Mouse (Mus musculus) MEL (cell line): ENCODE measurements around the gene Pmfbp1. TPM values are rescaled to one million over a fixed set of nuclear protein-coding genes. Genes with fewer than 3 reads are reported as not detected.

ENCODE experiments used
- DNase-seq: peaks from one replicate; pipeline ENCODE4 v3.0.0; 2011; ENCODE audit warnings: low read depth, low spot score
- H3K27ac ChIP-seq: 2 replicates; pipeline ENCODE4 v1.5.1; 2012; ENCODE audit warnings: low read depth, mild to moderate bottlenecking, control low read depth, low read length, moderate library complexity; ENCODE audit not compliant: control insufficient read depth
- H3K27me3 ChIP-seq, 2 experiments: fragments of 150-350 bp in 1 of 2; sonication (generic) in 1 of 2; 2 replicates each; pipeline ENCODE4 v1.6.1; 2012; ENCODE audit warnings: low read length in 2 of 2, mild to moderate bottlenecking in 2 of 2, improper control_type of control experiment in 1 of 2, moderate library complexity in 1 of 2; ENCODE audit not compliant: insufficient read depth in 2 of 2, control insufficient read depth in 1 of 2
- H3K36me3 ChIP-seq, 2 experiments: 2 replicates each; pipeline ENCODE4 v1.6.1; 2012 to 2014; ENCODE audit warnings: low read length in 2 of 2, improper control_type of control experiment in 1 of 2, inconsistent platforms in 1 of 2, mild to moderate bottlenecking in 1 of 2; ENCODE audit not compliant: insufficient read depth in 2 of 2, control insufficient read depth in 1 of 2
- H3K4me1 ChIP-seq, 2 experiments: fragments of 150-350 bp in 1 of 2; sonication (generic) in 1 of 2; 2 replicates each; pipeline ENCODE4 v1.6.1; 2012; ENCODE audit warnings: low read length in 2 of 2, improper control_type of control experiment in 1 of 2, mild to moderate bottlenecking in 1 of 2; ENCODE audit not compliant: insufficient read depth in 2 of 2, control insufficient read depth in 1 of 2
- H3K4me3 ChIP-seq, 2 experiments: fragments of 150-350 bp in 1 of 2; sonication (generic) in 1 of 2; 2 replicates each; pipeline ENCODE4 v1.5.1; 2012; ENCODE audit warnings: low read depth in 2 of 2, low read length in 2 of 2, mild to moderate bottlenecking in 2 of 2, moderate library complexity in 2 of 2, control low read depth in 1 of 2, improper control_type of control experiment in 1 of 2; ENCODE audit not compliant: control insufficient read depth in 1 of 2, insufficient read depth in 1 of 2
- H3K79me2 ChIP-seq: 2 replicates; pipeline ENCODE4 v1.6.1; 2012; ENCODE audit warnings: mild to moderate bottlenecking, low read length, moderate library complexity; ENCODE audit not compliant: control insufficient read depth, poor library complexity, insufficient read depth
- H3K9ac ChIP-seq: 2 replicates; pipeline ENCODE4 v1.6.1; 2012; ENCODE audit warnings: low read depth, mild to moderate bottlenecking, control low read depth, low read length, moderate library complexity; ENCODE audit not compliant: control insufficient read depth, poor library complexity, severe bottlenecking
- H3K9me3 ChIP-seq: fragments of 150-350 bp; sonication (generic); replicated peaks from 2 replicates; pipeline ENCODE4 v1.6.1; 2012; ENCODE audit warnings: mild to moderate bottlenecking, low read length, improper control_type of control experiment, moderate library complexity; ENCODE audit not compliant: insufficient read depth
- BHLHE40 ChIP-seq: IDR thresholded peaks from 2 replicates; pipeline ENCODE4 v1.6.1; 2012; ENCODE audit warnings: low read depth, mild to moderate bottlenecking, inconsistent platforms, low read length, improper control_type of control experiment, borderline replicate concordance
- CHD1 ChIP-seq: IDR thresholded peaks from 2 replicates; pipeline ENCODE4 v1.6.1; 2012; ENCODE audit warnings: low read depth, mild to moderate bottlenecking, inconsistent platforms, low read length, improper control_type of control experiment
- CTCF ChIP-seq, 3 experiments: IDR thresholded peaks in 2 of 3; conservative IDR thresholded peaks in 1 of 3; 2 replicates each; pipeline ENCODE4 v1.5.1; 2011 to 2012; ENCODE audit warnings: low read length in 3 of 3, low read depth in 2 of 3, mild to moderate bottlenecking in 2 of 3, improper control_type of control experiment in 1 of 3, inconsistent platforms in 1 of 3, mixed read lengths in 1 of 3, moderate library complexity in 1 of 3; ENCODE audit not compliant: control insufficient read depth in 1 of 3, insufficient read depth in 1 of 3, poor library complexity in 1 of 3, severe bottlenecking in 1 of 3
- ELF1 ChIP-seq: IDR thresholded peaks from 2 replicates; pipeline ENCODE4 v1.6.1; 2014; ENCODE audit warnings: low read depth, mild to moderate bottlenecking, inconsistent platforms, low read length, improper control_type of control experiment, moderate library complexity
- EP300 ChIP-seq, 2 experiments: IDR thresholded peaks; 2 replicates each; pipeline ENCODE4 v1.6.1; 2011; ENCODE audit warnings: improper control_type of control experiment in 2 of 2, low read length in 2 of 2, low read depth in 1 of 2, mild to moderate bottlenecking in 1 of 2
- ETS1 ChIP-seq: IDR thresholded peaks from 2 replicates; pipeline ENCODE4 v1.6.1; 2012; ENCODE audit warnings: low read depth, mild to moderate bottlenecking, inconsistent platforms, low read length, improper control_type of control experiment, moderate library complexity
- HCFC1 ChIP-seq: IDR thresholded peaks from 2 replicates; pipeline ENCODE4 v1.6.1; 2012; ENCODE audit warnings: low read depth, mild to moderate bottlenecking, inconsistent platforms, low read length, improper control_type of control experiment, moderate library complexity
- JUND ChIP-seq: IDR thresholded peaks from 2 replicates; pipeline ENCODE4 v1.6.1; 2011; ENCODE audit warnings: low read depth, mild to moderate bottlenecking, improper control_type of control experiment, low read length
- KAT2A ChIP-seq: conservative IDR thresholded peaks from 2 replicates; pipeline ENCODE4 v1.6.1; 2012; ENCODE audit warnings: low read depth, low read length, improper control_type of control experiment, inconsistent platforms
- MAFK ChIP-seq: IDR thresholded peaks from 2 replicates; pipeline ENCODE4 v1.6.1; 2011; ENCODE audit warnings: low read depth, mild to moderate bottlenecking, low read length, improper control_type of control experiment, borderline replicate concordance
- MAX ChIP-seq: IDR thresholded peaks from 2 replicates; pipeline ENCODE4 v1.6.1; 2011; ENCODE audit warnings: low read length, improper control_type of control experiment
- MYB ChIP-seq: IDR thresholded peaks from 2 replicates; pipeline ENCODE4 v1.6.1; 2011; ENCODE audit warnings: mild to moderate bottlenecking, low read depth, low read length, improper control_type of control experiment
- MYC ChIP-seq: IDR thresholded peaks from 2 replicates; pipeline ENCODE4 v1.6.1; 2011; ENCODE audit warnings: low read depth, mild to moderate bottlenecking, low read length, improper control_type of control experiment, moderate library complexity
- NELFE ChIP-seq: IDR thresholded peaks from 2 replicates; pipeline ENCODE4 v1.6.1; 2011; ENCODE audit warnings: low read depth, low read length, improper control_type of control experiment
- POLR2A ChIP-seq, 2 experiments: IDR thresholded peaks; 2 replicates each; pipeline ENCODE4 v1.6.1; 2011 to 2012; ENCODE audit warnings: low read length in 2 of 2, mild to moderate bottlenecking in 2 of 2, control low read depth in 1 of 2, improper control_type of control experiment in 1 of 2, low read depth in 1 of 2, moderate library complexity in 1 of 2; ENCODE audit not compliant: control insufficient read depth in 1 of 2, insufficient read depth in 1 of 2, poor library complexity in 1 of 2
- RCOR1 ChIP-seq: IDR thresholded peaks from 2 replicates; pipeline ENCODE4 v1.6.1; 2012; ENCODE audit warnings: low read depth, mild to moderate bottlenecking, inconsistent platforms, low read length, improper control_type of control experiment
- SMC3 ChIP-seq: IDR thresholded peaks from 2 replicates; pipeline ENCODE4 v1.6.1; 2011; ENCODE audit warnings: low read depth, low read length, improper control_type of control experiment
- TAL1 ChIP-seq: IDR thresholded peaks from 2 replicates; pipeline ENCODE4 v1.6.1; 2012; ENCODE audit warnings: mild to moderate bottlenecking, inconsistent platforms, low read length, moderate library complexity, mixed read lengths
- USF2 ChIP-seq, 2 experiments: IDR thresholded peaks; 2 replicates each; pipeline ENCODE4 v1.6.1; 2011 to 2012; ENCODE audit warnings: improper control_type of control experiment in 2 of 2, low read length in 2 of 2, borderline replicate concordance in 1 of 2, inconsistent platforms in 1 of 2, low read depth in 1 of 2, mild to moderate bottlenecking in 1 of 2; ENCODE audit not compliant: insufficient read depth in 1 of 2
- ZC3H11A ChIP-seq: IDR thresholded peaks from 2 replicates; pipeline ENCODE4 v1.6.1; 2012; ENCODE audit warnings: low read depth, mild to moderate bottlenecking, inconsistent platforms, low read length, improper control_type of control experiment
- polyA plus RNA-seq, 2 experiments: library from polyadenylated mRNA; stranded (reverse) in 1 of 2; unstranded in 1 of 2; fragments of >175 nt in 1 of 2; fragments of >200 nt in 1 of 2; gene quantifications; 2 replicates each; pipeline versions ENCODE4 v1.2.1 to v1.2.4; 2012; ENCODE audit warnings: low replicate concordance in 2 of 2, low read depth in 1 of 2; ENCODE audit not compliant: insufficient read length in 2 of 2, insufficient read depth in 1 of 2, missing spikeins in 1 of 2
- total RNA-seq: library from RNA; depleted of rRNA; stranded (reverse); fragments of 300-350 nt; gene quantifications from 2 replicates; pipeline ENCODE4 v1.2.3, GENCODE M21; 2012

The Pmfbp1 gene
- total and polyA plus RNA-seq, 3 experiments, result 0.23 to 0.40 TPM; not detected in 1

DNA sequence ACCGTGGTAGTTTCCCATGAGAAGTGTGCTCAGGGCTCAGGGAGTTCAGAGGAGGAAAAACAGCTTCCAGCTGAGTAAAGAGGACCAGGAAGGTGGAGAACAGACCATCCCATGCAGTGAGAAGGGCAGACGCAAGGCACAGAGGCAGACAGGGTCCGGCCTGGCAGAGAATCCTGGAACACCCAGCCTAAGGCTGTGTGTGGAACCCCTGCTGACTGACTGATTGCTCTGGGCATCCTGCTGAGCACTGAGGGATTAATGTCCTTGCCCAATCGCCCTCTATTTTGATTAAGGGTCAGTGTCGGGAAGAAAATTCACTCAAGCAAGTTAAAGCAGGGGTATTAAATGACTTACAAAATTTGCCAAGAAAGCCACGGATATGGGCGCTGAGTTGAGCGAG, 36.4 kb upstream of the Pmfbp1 start:
- no peak overlapping the region for H3K9ac ChIP-seq
- H3K4me3 ChIP-seq, result no peak overlapping the region
- TF ChIP-seq KAT2A (no peak), CTCF (IDR thresholded peaks at IDR 0.05 in 2 of 3, conservative IDR thresholded peaks at IDR 0.05 in 1 of 3; ENCODE audit: control insufficient read depth in 1 of 3, insufficient read depth in 1 of 3, low read depth in 2 of 3, low read length in 3 of 3, poor library complexity in 1 of 3, severe bottlenecking in 1 of 3) (no peak), SMC3 (no peak), USF2 (IDR thresholded peaks at IDR 0.05; ENCODE audit: borderline replicate concordance in 1 of 2, insufficient read depth in 1 of 2, low read depth in 1 of 2, low read length in 2 of 2) (no peak), JUND (no peak), ETS1 (no peak), MYB (no peak), EP300 (IDR thresholded peaks at IDR 0.05; ENCODE audit: low read depth in 1 of 2, low read length in 2 of 2) (no peak), MAX (no peak), ZC3H11A (no peak), RCOR1 (no peak), POLR2A (IDR thresholded peaks at IDR 0.05; ENCODE audit: control insufficient read depth in 1 of 2, insufficient read depth in 1 of 2, low read depth in 1 of 2, low read length in 2 of 2, poor library complexity in 1 of 2) (no peak), MYC (no peak), HCFC1 (no peak), NELFE (no peak), MAFK (no peak), CHD1 (no peak), BHLHE40 (no peak)
- H3K4me1 ChIP-seq, result no peaks in the 10 kb centered on the region
- no peaks in the 10 kb centered on the region for H3K36me3 ChIP-seq
- H3K27me3 ChIP-seq, result no peaks in the 10 kb centered on the region
- no peak overlapping the region for H3K27ac ChIP-seq
- no peaks in the 10 kb centered on the region for H3K79me2 ChIP-seq
- DNase-seq, result no peak
- H3K9me3 ChIP-seq, result no peaks in the 10 kb centered on the region

DNA sequence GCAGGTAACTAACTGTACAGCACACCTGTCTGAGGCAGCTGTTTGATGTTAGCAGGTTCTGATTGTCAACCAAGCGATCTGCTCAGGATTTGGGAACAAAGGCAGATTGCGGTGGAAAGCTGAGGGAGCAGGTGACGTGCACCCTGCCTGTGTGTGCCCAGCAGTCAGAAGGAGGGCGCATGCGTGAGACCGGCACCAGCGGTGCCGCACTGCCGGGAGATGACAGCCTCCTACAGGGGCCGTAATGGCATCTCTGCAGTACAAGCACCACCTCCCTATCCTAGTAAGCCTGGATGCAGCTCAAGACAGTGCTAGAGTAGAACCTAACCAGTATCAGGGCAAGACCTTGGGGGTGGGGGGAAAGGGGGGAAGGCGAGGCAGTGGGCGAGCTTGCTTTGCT, 35.2 kb upstream of the Pmfbp1 start:
- H3K9me3 ChIP-seq, result no peaks in the 10 kb centered on the region
- no peak overlapping the region for H3K4me3 ChIP-seq
- H3K36me3 ChIP-seq, result no peaks in the 10 kb centered on the region
- no peak overlapping the region for H3K27ac ChIP-seq
- no peaks in the 10 kb centered on the region for H3K4me1 ChIP-seq
- H3K9ac ChIP-seq, result no peak overlapping the region
- H3K79me2 ChIP-seq, result no peaks in the 10 kb centered on the region
- DNase-seq, result no peak
- no peak for TF ChIP-seq JUND
- TF ChIP-seq CHD1, result no peak
- no peak for TF ChIP-seq BHLHE40
- no peak for TF ChIP-seq RCOR1
- no peak for TF ChIP-seq ELF1
- TF ChIP-seq TAL1, result no peak
- H3K27me3 ChIP-seq, result no peaks in the 10 kb centered on the region
